20 mouse cellular contexts compared by ENCODE assay signal in the genomic region with DNA sequence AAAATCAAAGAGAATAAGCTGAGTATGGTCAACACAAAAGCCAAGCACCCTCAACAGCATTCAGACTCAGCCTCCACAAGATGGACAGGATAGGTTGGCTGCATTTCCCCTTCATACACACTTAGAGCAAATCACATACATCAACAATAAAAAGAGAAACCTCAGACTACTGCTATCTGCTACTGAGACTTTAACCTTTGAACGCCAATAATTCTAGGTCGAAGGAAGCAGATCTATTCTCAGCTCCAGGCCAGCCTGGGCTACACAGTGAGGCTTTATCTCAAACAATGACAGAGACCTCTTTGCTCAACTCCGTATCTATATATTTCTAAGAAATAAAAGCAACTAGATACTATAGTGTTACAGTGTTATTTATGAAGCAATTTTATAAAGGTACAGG. TPM values are rescaled to one million over a fixed set of nuclear protein-coding genes. Genes with fewer than 3 reads are reported as not detected.
DNase-seq lines count a peak whose midpoint lies in the region; ATAC-seq and TF ChIP-seq lines count a peak whose summit lies in the region.
"Had no signal": no experiment of that assay in that cellular context is flagged by ENCODE, and none has a peak within 500 bp of the region (broad histone marks: within the 10 kb centered on the region; RNA-seq: fewer than 3 reads in every experiment).

No protein-coding gene starts in this region.

- peaks cover 61% of the 10 kb centered on the region for H3K36me3 ChIP-seq in liver, embryonic 12.5 days
- H3K36me3 ChIP-seq in liver, embryonic 11.5 days (ENCODE audit: control insufficient read depth, insufficient read depth, low read length): peaks cover 29% of the 10 kb centered on the region
- peaks cover 15% of the 10 kb centered on the region for H3K36me3 ChIP-seq in intestine, embryonic 16.5 days (ENCODE audit: control insufficient read depth, insufficient read depth, low read length)
- H3K36me3 ChIP-seq in stomach, postnatal 0 days (ENCODE audit: control insufficient read depth, insufficient read depth, low read length): peaks cover 12% of the 10 kb centered on the region; the same call in 1 of the 2 replicates

- TF ChIP-seq CTCF in gastrocnemius, adult 2 months (IDR thresholded peaks at IDR 0.05): no peak
- TF ChIP-seq CTCF in stomach, postnatal 0 days (IDR thresholded peaks at IDR 0.05; ENCODE audit: low read depth): no peak

- no peaks in the 10 kb centered on the region for H3K27me3 ChIP-seq in liver, embryonic 12.5 days (replicated peaks)
- H3K27me3 ChIP-seq in liver, embryonic 11.5 days (replicated peaks; ENCODE audit: control insufficient read depth, insufficient read depth, low read length): no peaks in the 10 kb centered on the region
- H3K27me3 ChIP-seq in intestine, embryonic 16.5 days (replicated peaks; ENCODE audit: control insufficient read depth, insufficient read depth, low read length): no peaks in the 10 kb centered on the region
- no peaks in the 10 kb centered on the region for H3K27me3 ChIP-seq in stomach, postnatal 0 days (ENCODE audit: control insufficient read depth, insufficient read depth, low read length)
- H3K27me3 ChIP-seq: embryonic facial prominence, embryonic 12.5 days; hindbrain, embryonic 13.5 days; stomach, embryonic 15.5 days had no signal

- intact Hi-C loops in gastrocnemius, adult 2 months (cut with DNase I): loop anchor here (5.0 kb wide), 1 partner anchor 66 kb away; the partner anchor contains the start of gene Kdm2a

- H3K4me3 ChIP-seq in gastrocnemius, adult 2 months: peak overlapping the region; percentile 87; the same call in 1 of the 2 replicates
- no peak overlapping the region for H3K4me3 ChIP-seq in liver, embryonic 12.5 days
- no peak overlapping the region for H3K4me3 ChIP-seq in liver, embryonic 11.5 days (ENCODE audit: low read depth, low read length)
- H3K4me3 ChIP-seq in intestine, embryonic 16.5 days (ENCODE audit: low read length): no peak overlapping the region
- no peak overlapping the region for H3K4me3 ChIP-seq in stomach, postnatal 0 days (ENCODE audit: low read depth, low read length)
- H3K4me3 ChIP-seq: stomach, embryonic 15.5 days had no signal

- peak overlapping the region; percentile 90; the same call in 1 of the 2 replicates for H3K4me2 ChIP-seq in liver, embryonic 12.5 days
- no peak overlapping the region for H3K4me2 ChIP-seq in liver, embryonic 11.5 days
- peak overlapping the region; percentile 26 for H3K4me2 ChIP-seq in intestine, embryonic 16.5 days (ENCODE audit: low read depth, low read length)
- H3K4me2 ChIP-seq in stomach, postnatal 0 days (replicated peaks; ENCODE audit: low read depth): no peak overlapping the region

- H3K27ac ChIP-seq in gastrocnemius, adult 2 months: no peak overlapping the region
- H3K27ac ChIP-seq in liver, embryonic 12.5 days: no peak overlapping the region
- no peak overlapping the region for H3K27ac ChIP-seq in liver, embryonic 11.5 days (ENCODE audit: low read depth, low read length)
- H3K27ac ChIP-seq in intestine, embryonic 16.5 days (ENCODE audit: low read length): peak overlapping the region; percentile 75
- no peak overlapping the region for H3K27ac ChIP-seq in stomach, postnatal 0 days (replicated peaks)
- H3K27ac ChIP-seq: embryonic facial prominence, embryonic 12.5 days; hindbrain, embryonic 13.5 days; left cerebral cortex, adult 2 months; stomach, embryonic 15.5 days had no signal

- H3K9ac ChIP-seq in liver, embryonic 12.5 days: no peak overlapping the region
- H3K9ac ChIP-seq in liver, embryonic 11.5 days (ENCODE audit: low read depth, low read length): no peak overlapping the region
- no peak overlapping the region for H3K9ac ChIP-seq in intestine, embryonic 16.5 days (ENCODE audit: low read depth, low read length)
- no peak overlapping the region for H3K9ac ChIP-seq in stomach, postnatal 0 days (ENCODE audit: low read length)
- H3K9ac ChIP-seq: stomach, embryonic 15.5 days had no signal

- 62% methylated on average over 3 of the region's 3 CpGs for WGBS in liver, embryonic 12.5 days (ENCODE audit: insufficient replicate concordance)
- 73% methylated on average over 3 of the region's 3 CpGs for WGBS in liver, embryonic 11.5 days
- WGBS in intestine, embryonic 16.5 days: 67% methylated on average over 3 of the region's 3 CpGs
- 71% methylated on average over 3 of the region's 3 CpGs for WGBS in stomach, postnatal 0 days

- no peak for TF ChIP-seq EP300 in stomach, postnatal 0 days (optimal IDR thresholded peaks at IDR 0.05)

- H3K9me3 ChIP-seq in liver, embryonic 12.5 days (replicated peaks): no peaks in the 10 kb centered on the region
- no peaks in the 10 kb centered on the region for H3K9me3 ChIP-seq in liver, embryonic 11.5 days (ENCODE audit: control insufficient read depth, low read length)
- no peaks in the 10 kb centered on the region for H3K9me3 ChIP-seq in intestine, embryonic 16.5 days (ENCODE audit: control insufficient read depth, low read length)
- no peaks in the 10 kb centered on the region for H3K9me3 ChIP-seq in stomach, postnatal 0 days (ENCODE audit: control insufficient read depth, low read length)
- H3K9me3 ChIP-seq: embryonic facial prominence, embryonic 12.5 days; hindbrain, embryonic 13.5 days; stomach, embryonic 15.5 days had no signal

- DNase-seq in gastrocnemius, adult 2 months: no peak
- DNase-seq in gastrocnemius, adult 8-10 months (ENCODE audit: low spot score in 2 of 2): no peak
- DNase-seq in liver, embryonic 11.5 days (ENCODE audit: low spot score): no peak
- no peak for DNase-seq in layer of hippocampus, postnatal 10 days (ENCODE audit: low spot score in 2 of 2)
- no peak for DNase-seq in stomach, postnatal 0 days (ENCODE audit: low spot score)
- DNase-seq: adrenal gland, adult 8-10 months; cerebellum, adult 9-11 months; gastrocnemius, postnatal 36 days; kidney, adult 11 months; kidney, postnatal 25 days; lung, postnatal 14 days; midbrain, embryonic 14.5 days; right cerebral cortex, postnatal 25 days; thymus, adult 2 months had no signal

- no peak for ATAC-seq in liver, embryonic 12.5 days
- ATAC-seq in liver, embryonic 11.5 days (replicated peaks; ENCODE audit: low FRiP score): no peak
- ATAC-seq in intestine, embryonic 16.5 days: peak; percentile 34
- ATAC-seq in stomach, postnatal 0 days (ENCODE audit: low FRiP score, low TSS enrichment): no peak

- H3K4me1 ChIP-seq in liver, embryonic 12.5 days: peaks cover 42% of the 10 kb centered on the region
- peaks cover 21% of the 10 kb centered on the region for H3K4me1 ChIP-seq in liver, embryonic 11.5 days (replicated peaks; ENCODE audit: control insufficient read depth, insufficient read depth, low read length)
- H3K4me1 ChIP-seq in intestine, embryonic 16.5 days (ENCODE audit: control insufficient read depth, insufficient read depth, low read length): peaks cover 26% of the 10 kb centered on the region
- H3K4me1 ChIP-seq in stomach, postnatal 0 days (replicated peaks; ENCODE audit: control insufficient read depth, insufficient read depth): peaks cover 2% of the 10 kb centered on the region; the same call in 1 of the 2 replicates

RNA-seq across cellular contexts. Expression of gene Grk2, which starts 25.3 kb away (rescaled TPM):
- total RNA-seq in gastrocnemius, adult 2 months (2021): 10 to 100 TPM; 56.6 to 61.2 TPM
- 10 to 100 TPM; 55.7 to 65.2 (median 62.1) TPM for total RNA-seq in gastrocnemius, adult 8-10 months (2022)
- polyA plus RNA-seq in liver, embryonic 12.5 days (2016; fragmentation: Nextera tagmentation; extraction: Ambion mirVana): 15.7 and 17.9 TPM in 2 replicates
- polyA plus RNA-seq in liver, embryonic 11.5 days (2014; fragmentation: Nextera tagmentation; extraction: Ambion mirVana): 22.1 and 23.1 TPM in 2 replicates
- 15.3 and 15.4 TPM in 2 replicates for polyA plus RNA-seq in intestine, embryonic 16.5 days (2015; fragmentation: Nextera tagmentation; extraction: Ambion mirVana)
- total RNA-seq in layer of hippocampus, postnatal 10 days (2021): 100 to 1,000 TPM; 141 to 147 TPM
- polyA plus RNA-seq in stomach, postnatal 0 days (2015; fragmentation: Nextera tagmentation; extraction: Ambion mirVana): 19.3 and 25.5 TPM in 2 replicates

RNA-seq across cellular contexts. Expression of gene Ankrd13d, which starts 48.3 kb away (rescaled TPM):
- under 1 TPM; 0.45 to 0.64 TPM for total RNA-seq in gastrocnemius, adult 2 months (2021)
- total RNA-seq in gastrocnemius, adult 8-10 months (2022): under 1 TPM in 1 of 4 experiments, not detected in 3; 0.63 TPM
- 0.99 and 1.4 TPM in 2 replicates for polyA plus RNA-seq in liver, embryonic 12.5 days (2016; fragmentation: Nextera tagmentation; extraction: Ambion mirVana)
- polyA plus RNA-seq in liver, embryonic 11.5 days (2014; fragmentation: Nextera tagmentation; extraction: Ambion mirVana): 2.9 and 3.2 TPM in 2 replicates
- polyA plus RNA-seq in intestine, embryonic 16.5 days (2015; fragmentation: Nextera tagmentation; extraction: Ambion mirVana): 4.1 and 4.6 TPM in 2 replicates
- 10 to 100 TPM; 76.3 to 89.4 TPM for total RNA-seq in layer of hippocampus, postnatal 10 days (2021)
- polyA plus RNA-seq in stomach, postnatal 0 days (2015; fragmentation: Nextera tagmentation; extraction: Ambion mirVana): 5.0 and 5.2 TPM in 2 replicates

Comparison
In these comparisons a context has a peak if more than half of its experiments do, and no peak if none do; other contexts are left out.
1. H3K4me2 ChIP-seq: peak in liver, embryonic 12.5 days (single experiment) and intestine, embryonic 16.5 days (single experiment); none in liver, embryonic 11.5 days (single experiment) and stomach, postnatal 0 days (single experiment).